Mouse (Mus musculus): ENCODE results near the gene Klk4.
A peak's percentile ranks its signal among the peaks of the same experiment; 100 is the strongest.

Klk4 gene

DNA sequence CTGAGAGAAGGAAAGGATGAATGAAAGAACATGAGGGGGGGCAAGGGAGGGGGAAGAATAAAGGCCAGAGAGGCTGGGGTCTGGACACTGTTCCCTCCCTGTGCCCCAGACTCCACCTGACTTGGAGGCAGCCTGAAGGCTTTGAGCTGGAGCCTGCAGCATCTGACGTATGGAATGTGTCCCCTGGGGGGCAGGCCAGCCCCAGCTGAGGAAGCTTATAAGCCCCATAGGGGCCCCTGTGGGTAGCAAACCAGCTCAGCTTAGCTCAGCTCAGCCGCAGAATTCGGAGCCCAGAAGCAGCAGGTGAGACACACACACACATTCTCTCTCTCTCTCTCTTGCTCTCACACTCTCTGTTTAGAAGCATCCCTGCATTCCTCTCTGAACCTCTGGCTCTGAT, at the start of gene Klk4:
Gene Klk4 (plus strand): TSS at position 249 of the 400 bp plus-strand sequence.
- DNase-seq (ENCODE audit: low spot score in 2 of 2), result no peak

DNA sequence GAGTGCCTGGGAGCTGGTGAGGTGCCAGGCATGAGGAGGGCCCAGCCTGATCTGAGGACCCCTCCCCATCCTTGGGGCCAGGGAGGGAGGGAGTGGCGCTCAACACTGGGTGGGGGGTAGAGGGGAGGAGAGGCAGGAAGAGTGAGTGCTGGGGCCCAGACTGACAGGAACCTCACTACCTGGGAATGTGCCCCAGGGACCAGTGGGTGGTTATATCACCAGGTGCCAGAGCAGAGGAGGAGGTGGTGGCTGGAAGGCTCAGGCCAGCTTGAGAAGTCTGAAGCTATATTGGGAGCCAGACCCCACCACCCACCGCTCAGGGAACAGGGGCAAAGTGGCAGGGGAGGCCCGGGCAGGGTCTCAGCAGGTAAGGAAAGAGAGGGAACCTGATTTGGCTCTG, 39.3 kb upstream of the Klk4 start, which contains the start of gene Klk5:
Gene Klk5 (plus strand): TSS at position 271 of the 400 bp plus-strand sequence.
- DNase-seq (ENCODE audit: low spot score in 2 of 2), result no peak

DNA sequence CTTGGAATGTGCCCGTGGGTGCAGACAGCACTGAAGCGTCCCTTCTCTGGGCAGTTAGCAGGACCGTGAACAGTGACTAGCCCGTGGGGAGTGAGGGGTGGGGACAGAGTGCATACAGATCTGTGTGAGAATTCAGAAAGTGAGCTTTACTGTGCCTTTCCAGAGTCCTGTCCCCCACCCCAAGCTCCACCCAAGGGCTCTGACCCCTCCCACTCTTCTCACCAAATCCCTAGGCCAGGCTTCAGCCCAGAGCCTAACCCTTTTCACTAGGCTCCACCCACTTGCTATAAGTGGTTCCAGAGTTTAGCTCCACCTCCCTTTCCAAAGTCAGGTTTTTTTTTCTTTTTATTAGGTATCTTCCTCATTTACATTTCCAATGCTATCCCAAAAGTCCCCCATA, 37.2 kb upstream of the Klk4 start:
- DNase-seq (ENCODE audit: low spot score in 2 of 2), result no peak

DNA sequence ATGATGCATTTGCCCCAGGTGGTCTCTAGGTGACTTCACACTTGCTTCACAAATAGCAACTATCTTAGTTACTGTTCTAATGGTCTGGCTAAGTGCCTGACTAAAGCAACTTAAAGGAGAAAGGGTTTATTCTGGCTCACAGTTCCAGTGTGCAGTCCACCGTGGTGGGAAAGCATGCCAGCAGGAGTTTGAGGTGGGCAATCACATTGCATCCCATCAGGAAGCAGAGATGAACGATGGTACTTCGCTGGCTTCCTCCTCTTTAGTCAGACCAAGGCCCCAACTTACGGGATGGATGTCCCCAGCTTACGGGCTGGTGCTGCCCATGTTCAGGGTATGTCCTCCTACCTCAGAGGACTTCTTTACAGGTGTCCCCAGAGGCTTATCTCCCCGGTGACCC, 29.3 kb upstream of the Klk4 start:
- no peak for DNase-seq (ENCODE audit: low spot score in 2 of 2)

DNA sequence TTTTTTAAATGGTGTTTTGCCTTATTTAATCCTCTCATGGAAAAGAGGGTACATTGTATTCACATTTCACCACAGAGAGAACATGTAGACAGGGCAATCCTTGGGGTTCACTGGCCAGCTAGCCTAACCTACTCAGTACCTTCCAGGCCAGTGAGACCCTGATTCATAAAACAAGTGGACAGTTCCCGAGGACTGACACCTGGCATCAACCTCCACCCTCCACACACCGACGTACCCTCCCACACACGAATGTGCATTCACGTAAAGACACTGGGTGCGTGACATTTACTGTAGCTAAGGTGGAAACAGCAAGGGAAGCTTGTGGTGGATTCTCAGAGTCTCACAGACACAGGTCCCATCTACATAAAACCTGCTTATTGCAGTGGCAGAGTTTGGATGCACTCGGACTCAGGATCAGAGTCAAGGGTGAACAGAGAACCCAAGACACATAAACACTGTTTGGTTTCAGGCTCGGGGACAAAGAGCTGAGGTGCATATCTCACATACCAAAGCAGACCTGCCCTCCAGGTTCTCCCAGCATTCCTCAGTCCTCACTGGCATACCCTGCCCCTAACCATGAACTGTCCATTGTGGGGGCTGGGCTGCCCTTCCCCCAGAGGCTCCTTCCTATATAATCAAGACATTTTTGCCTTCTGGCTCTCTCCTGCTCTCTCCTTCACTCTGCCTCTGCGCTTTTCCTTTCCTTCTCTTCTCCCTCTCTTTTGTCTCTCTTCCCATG, 26.1 kb upstream of the Klk4 start:
- DNase-seq (ENCODE audit: low spot score in 2 of 2), result no peak

DNA sequence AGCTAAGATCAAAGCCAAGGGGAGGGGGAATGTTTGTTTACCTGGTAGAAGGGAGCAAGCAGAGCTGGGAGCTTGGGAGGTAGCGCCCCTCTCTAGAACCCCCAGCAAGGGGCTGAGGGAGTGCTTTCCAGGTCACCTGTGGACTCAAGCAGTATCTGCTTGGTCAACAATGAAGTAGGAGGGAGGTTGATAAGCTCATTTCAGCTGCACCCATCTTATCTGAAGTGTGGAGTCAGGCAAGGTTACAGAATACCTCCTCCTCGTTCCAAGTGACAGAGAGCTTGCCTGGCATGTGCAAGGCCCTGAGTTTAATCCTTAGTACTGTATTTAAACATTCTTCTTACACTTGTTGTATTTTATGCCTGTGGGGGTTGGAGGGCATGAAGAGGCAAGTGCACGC, 25.3 kb upstream of the Klk4 start:
- DNase-seq (ENCODE audit: low spot score in 2 of 2), result no peak

DNA sequence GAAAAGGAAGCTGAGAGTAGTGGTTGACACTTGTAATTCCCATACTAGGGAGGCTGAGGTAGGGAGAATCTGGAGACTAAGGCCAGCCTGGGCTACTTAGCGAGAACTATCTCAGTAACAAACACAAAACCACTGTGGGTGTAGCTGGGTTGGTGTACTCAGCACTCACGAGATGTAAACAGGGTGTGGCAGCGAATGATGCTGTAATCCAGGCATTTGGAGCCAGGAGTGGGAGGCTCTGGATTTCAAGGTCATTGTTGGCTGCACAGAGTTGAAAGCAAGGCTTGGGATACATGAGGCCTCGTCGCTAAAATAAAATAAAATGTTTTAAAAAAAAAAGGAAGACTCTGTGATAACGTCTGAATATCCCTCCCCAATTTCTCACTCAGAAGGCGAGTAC, 24.7 kb upstream of the Klk4 start:
- no peak for DNase-seq (ENCODE audit: low spot score in 2 of 2)

DNA sequence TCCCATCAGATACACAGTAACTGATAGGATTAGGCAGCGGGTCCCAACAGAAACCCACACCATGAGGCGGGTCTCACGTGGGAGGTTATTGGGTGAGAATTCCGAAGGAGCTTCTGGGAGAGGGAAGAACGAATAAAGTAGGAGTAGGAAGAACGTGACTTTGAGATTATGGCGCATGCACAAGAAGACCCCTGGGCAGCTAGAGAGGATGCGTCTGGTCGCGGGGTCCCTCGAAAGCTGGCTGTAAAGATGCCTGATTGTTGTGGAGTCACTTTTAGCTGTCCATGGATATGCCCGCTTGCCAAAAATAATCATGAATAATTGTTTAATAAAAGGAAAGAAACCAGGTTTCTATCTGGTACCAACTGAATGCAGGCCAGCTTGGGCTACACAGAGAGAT, 23.5 kb upstream of the Klk4 start:
- DNase-seq (ENCODE audit: low spot score in 2 of 2), result no peak

DNA sequence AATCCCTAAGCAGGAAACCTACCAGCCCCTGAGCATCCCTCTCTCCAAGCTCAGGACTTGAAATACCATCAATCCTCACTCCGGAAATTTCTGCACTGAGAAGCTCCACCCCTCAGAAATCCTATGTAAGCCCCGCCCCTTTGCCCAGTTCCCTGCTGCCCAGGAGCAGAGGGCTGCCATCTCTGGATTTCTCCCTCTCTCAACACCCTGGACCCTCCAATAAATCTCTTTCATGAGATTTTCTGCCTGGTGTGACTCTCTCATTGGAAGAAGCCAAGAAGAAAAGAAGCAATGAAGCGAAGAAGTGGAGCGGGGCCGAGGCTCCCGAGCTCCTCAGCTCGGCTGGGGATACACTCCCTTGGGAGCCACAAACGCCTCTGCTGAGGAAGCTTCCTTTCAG, 20.5 kb upstream of the Klk4 start:
- DNase-seq (ENCODE audit: low spot score in 2 of 2), result no peak

DNA sequence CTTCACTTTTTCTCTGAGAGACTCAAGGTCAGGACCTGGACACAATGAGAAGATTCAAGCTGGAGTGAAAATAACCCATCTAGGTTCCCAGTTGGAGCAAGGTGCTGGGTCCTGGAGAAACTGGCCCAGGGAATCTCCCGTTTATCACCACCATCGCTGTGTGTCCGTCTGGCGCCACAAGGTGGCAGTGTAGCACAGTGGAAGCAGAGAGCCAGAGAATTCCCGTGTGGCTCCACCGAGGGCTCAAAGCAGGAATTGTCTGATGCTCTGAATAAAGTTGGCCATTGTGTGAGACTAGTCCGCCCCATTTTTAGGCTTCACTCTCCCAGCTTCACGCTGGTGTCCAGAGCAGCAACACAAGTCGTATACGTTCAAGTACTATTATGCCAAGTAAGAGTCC, 7.7 kb upstream of the Klk4 start:
- DNase-seq (ENCODE audit: low spot score in 2 of 2), result peak; percentile 64 to 81

DNA sequence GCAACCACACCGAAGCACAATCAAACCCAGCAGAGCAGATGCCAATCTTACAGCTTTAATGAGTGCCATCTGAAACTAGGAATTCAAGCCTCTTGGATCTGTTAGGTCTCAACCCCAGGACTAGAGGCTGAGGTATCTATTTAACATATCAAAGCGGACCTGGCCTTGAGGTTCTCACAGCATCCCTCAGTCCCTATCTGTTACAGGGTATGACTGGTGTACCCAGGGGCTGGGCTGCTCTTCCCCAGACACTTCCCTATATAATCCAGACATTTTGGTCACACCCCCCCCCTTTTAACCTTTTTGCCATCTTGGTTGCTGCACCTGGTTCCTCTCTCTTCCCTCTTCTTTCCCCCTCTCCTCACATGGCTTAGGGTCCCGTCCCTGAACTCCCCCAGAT, 7.3 kb upstream of the Klk4 start:
- DNase-seq (ENCODE audit: low spot score in 2 of 2), result no peak

DNA sequence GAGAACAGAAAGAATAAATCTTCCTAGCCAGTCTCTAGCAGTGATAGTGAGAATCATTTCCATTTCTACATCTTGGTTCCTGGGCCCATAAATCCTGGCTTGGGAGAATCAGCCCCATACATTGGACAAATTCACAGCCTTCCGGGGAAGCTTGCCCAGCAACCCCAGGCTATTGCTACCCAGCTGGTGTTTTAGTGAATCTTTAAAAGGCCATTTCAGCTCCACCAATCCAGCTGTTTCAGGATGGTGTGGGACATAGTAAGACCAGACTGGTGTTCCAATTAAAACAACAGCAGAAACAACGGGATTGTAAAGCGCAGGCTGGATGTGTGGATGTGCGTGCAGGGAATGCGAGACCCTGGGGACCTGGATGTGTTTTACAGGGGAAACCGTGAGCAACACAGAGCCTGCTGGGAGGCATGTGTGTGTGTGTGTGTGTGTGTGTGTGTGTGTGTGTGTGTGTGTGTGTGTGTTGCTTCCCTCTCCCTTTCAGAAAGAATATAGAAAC, 6.0 kb upstream of the Klk4 start:
- no peak for DNase-seq (ENCODE audit: low spot score in 2 of 2)

DNA sequence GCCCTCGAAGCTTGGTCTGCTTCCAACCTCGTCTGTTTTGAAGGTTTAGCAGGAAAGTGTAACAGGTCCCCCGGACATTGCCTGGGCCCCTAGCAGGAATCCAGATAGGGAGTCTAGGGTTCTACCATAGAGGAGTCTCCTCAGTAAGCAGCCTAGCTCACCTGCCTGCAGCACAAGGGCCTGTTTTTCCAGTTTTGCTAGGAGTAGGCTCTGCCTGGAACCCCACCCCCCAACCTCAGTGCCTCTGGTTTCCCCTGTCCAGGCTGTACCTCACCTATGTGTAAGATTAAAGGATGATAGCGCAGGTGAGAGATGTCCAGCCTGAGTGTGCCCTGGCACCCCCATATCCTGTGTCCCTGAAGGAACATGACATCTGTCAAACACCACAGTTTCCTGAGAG, 4.5 kb upstream of the Klk4 start:
- no peak for DNase-seq (ENCODE audit: low spot score in 2 of 2)

DNA sequence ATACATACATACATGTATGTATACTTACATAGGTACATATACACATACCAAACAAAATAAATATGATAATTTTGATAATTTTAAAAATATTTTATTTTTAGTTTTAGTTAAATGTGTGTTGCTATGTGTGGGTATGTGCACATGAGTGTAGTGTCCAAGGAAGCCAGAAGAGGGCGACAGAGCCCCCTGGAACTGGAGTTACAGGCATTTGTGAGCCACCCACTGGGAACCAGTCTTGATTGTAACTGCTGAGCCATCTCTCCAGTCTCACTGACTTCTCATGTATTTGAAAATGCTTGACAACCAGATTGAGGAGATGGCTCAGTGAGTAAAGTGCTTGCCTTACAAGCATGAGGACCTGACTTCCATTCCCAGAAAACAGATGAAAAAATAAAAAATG, 2.7 kb upstream of the Klk4 start:
- DNase-seq (ENCODE audit: low spot score in 2 of 2), result no peak

DNA sequence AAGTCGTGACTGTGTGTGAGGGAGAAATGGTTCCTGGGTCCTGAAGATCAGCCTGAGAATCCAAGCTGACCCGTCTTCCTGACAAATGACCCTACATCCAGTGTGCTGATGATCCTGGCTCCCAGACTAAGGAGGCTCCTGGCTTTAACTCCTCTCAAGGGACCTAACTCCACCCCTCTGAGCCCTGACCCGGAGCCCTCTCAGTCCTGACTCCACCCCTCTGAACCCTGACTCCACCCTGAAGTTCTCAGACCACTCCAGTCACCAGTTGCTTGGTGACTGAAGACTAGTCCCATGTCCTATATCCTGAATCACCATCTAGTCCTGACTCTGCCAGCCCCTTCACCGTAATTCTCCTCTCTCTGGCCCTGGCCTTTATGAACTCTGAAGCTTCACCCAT, 1.4 kb downstream of the Klk4 start:
- no peak for DNase-seq (ENCODE audit: low spot score in 2 of 2)

DNA sequence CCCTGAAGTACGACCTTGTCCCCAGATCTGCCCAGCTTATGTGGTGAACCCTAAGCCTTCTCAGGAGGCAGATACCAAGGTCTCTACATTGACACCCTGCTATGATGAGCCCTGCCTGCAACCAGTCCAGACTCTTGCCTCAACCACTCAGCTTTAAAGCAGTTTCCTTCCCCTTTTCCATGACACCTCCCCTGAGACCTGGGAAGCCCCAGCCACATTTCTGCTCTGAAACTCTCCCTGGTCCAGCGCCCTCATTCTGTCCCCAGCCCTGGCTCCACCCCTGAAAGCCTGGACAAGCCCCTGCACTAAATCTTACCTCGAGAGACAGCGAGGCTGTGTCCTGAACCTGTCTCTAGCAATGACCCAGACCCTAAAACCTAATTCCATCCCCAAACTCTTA, 1.9 kb downstream of the Klk4 start:
- DNase-seq (ENCODE audit: low spot score in 2 of 2), result no peak

DNA sequence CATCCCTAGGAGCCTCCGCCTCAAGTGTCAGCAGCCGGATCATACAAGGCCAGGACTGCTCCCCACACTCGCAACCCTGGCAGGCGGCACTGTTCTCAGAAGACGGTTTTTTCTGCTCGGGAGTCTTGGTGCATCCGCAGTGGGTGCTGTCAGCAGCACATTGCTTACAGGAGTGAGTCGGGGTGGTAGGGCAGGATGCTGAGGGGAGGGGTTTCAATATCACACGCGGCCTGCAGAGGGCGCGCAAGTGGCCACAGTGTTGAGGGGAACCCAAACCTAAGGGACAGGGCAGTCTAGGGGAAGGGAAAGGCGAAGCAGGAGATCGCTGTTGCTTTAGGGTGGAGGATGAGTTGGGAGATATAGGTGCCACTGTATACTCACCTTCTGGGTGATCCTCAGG, 2.6 kb downstream of the Klk4 start:
- peak; percentile 29 to 46 for DNase-seq (ENCODE audit: low spot score in 2 of 2)

DNA sequence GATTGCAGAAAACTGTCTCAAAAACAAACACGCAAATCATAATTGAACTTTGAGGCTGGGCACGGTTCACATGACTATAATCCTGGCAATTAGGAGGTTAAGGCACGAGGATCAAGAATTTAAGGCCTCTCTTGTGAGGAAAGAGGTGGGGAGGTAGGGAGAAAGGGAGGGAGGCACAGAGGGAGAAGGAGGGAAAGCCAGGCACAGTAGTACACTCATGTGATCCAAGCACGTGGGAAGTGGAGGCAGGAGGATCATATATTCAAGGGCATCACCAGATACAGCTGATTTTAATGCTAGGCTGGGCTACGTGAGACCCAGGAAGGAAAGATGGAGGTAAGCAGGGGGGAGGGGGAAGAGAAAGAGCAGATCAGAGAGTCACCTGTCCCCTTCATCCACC, 10.4 kb downstream of the Klk4 start:
- DNase-seq (ENCODE audit: low spot score in 2 of 2), result no peak

DNA sequence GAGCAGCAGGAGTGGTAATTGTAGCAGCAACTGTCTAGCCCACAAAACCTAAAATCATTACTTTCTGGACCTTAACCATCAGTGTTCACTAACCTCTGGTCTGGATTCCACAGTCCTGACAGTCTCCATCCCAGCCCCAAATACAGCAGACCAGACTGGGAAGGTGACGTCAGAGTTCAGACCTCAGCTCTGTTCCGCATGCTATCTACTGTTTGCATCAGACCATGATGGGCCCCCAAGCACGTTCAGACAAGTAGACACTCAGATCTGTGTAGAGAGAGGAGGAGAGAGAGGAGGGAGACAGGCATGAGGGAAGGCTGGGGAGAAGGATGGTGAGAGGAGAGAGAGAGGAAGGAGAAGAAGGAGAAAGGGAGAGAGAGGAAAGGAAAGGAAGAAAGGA, 10.8 kb downstream of the Klk4 start:
- no peak for DNase-seq (ENCODE audit: low spot score in 2 of 2)

DNA sequence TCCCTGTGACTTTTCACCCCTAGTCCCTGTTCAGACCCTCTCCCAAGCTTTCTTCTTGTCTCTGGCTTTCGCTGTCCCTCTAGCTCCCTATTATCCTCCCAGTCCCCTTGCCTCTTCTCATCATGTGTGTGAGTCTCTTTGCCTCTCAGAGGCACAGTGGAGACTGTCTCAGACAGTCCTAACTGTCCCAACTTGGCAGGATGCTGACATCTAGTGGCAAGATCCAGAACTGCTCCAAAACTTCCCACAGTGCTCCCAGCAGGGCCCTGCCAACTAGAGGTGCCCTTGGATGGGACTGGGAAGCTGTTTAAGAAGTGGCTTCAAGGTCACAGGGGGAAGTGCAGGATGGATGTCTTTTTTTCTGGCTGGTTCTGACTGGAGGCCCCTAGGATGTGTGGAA, 13.9 kb downstream of the Klk4 start:
- DNase-seq (ENCODE audit: low spot score in 2 of 2), result peak; percentile 89 to 95

DNA sequence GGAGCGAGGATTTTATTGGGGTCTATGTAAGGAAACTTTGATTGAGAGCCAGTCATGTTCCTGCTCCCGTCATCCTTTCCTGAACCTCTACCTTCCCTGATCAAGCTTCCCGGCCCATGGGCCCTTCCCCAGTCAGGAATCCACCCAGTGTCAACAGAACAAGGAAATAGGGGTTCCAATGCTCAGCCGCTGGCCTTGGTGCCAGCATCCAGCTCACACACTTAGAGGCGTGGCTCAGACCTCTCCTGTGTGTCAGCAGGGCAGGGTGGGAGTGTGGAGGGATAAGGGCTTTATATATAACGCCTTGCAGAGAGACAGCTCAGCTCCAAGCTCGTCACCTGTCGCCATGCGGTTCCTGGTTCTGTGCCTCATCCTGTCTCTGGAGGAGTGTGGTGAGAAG, 33.9 kb downstream of the Klk4 start:
- no peak for DNase-seq (ENCODE audit: low spot score in 2 of 2)

DNA sequence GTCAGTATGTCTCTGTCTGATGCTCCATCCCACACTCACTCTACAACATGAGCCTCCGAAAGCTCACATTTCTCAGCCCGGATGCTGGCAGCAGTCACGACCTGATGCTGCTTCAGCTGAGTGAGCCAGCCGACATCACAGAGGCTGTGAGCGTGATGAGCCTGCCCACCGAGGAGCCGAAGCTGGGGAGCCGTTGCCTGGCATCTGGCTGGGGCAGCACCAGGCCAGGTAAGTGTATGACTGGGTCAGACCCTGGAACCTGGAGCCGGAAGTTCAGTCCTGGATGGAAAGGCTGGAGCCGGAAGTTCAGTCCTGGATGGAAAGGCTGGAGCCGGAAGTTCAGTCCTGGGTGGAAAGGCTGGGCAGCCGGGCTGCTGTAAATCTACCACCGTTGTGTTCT, 37.5 kb downstream of the Klk4 start:
- DNase-seq (ENCODE audit: low spot score in 2 of 2), result no peak

DNA sequence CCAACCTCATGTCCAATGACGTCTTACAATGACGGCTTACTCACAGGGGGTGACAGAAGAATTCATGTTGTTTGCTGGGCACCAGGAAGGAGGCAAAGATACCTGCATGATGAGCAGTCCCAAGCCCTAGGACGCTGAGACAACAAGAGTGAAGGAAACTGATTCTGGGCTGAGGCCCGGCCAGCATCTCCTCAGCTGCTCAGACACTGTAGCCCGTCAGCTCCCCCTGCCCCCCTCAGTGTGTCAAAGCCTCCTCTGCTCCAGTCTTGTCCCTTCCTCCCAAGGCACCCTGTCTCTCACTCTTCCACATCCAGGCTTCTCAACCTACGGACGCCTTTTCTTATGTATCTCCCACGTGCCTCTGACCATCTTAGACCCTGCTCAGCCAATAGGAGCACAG, 37.9 kb downstream of the Klk4 start:
- no peak for DNase-seq (ENCODE audit: low spot score in 2 of 2)
